Mouse (Mus musculus) olfactory bulb, adult 2 months (tissue): ENCODE results near the gene Uvrag. TPM values are rescaled to one million over a fixed set of nuclear protein-coding genes. Genes with fewer than 3 reads are reported as not detected.
"Not testable (repeated sequence)": the region's sequence is repeated elsewhere in the genome, so short reads cannot be mapped to it uniquely, and the experiment has no call there.

Source experiments
- H3K27ac ChIP-seq: fragments of 200-500 bp; 2 replicates; pipeline ENCODE4 v1.5.1; 2012; ENCODE audit warnings: low read depth, low read length; ENCODE audit not compliant: insufficient read depth
- H3K4me1 ChIP-seq: fragments of 200-500 bp; 2 replicates; pipeline ENCODE4 v1.6.1; 2012; ENCODE audit warnings: low read length; ENCODE audit not compliant: control insufficient read depth, insufficient read depth
- H3K4me3 ChIP-seq: fragments of 200-500 bp; 2 replicates; pipeline ENCODE4 v1.5.1; 2012; ENCODE audit warnings: mild to moderate bottlenecking, low read depth, low read length, moderate library complexity; ENCODE audit not compliant: insufficient read depth
- CTCF ChIP-seq: fragments of 200-500 bp; IDR thresholded peaks from 2 replicates; pipeline ENCODE4 v1.5.1; 2012; ENCODE audit warnings: low read depth, mild to moderate bottlenecking, low read length, moderate library complexity; ENCODE audit not compliant: insufficient read depth
- POLR2A ChIP-seq: fragments of 200-500 bp; IDR thresholded peaks from 2 replicates; pipeline ENCODE4 v1.6.1; 2012; ENCODE audit warnings: mild to moderate bottlenecking, low read depth, low read length, moderate library complexity; ENCODE audit not compliant: insufficient read depth
- WGBS: fragments of 180-500 bp; shearing (Covaris S2); methylation state at CpG from one replicate; pipeline ENCODE4 v1.1.7; 2018; 5-methylcytosine and 5-hydroxymethylcytosine counted together
- polyA plus RNA-seq: library from polyadenylated mRNA; stranded (reverse); fragments of >200 nt; gene quantifications from 2 replicates; pipeline ENCODE4 v1.2.4, GENCODE M21; 2012; ENCODE audit warnings: low replicate concordance; ENCODE audit not compliant: missing spikeins, insufficient read depth, insufficient read length

Uvrag gene
- polyA plus RNA-seq, 1 experiment, result not detected

GRCm38 (mm10) chr7:99079522-99079921 lies 61.4 kb downstream of the Uvrag start:
- WGBS, result 30% methylated on average over 4 of the region's 4 CpGs

GRCm38 (mm10) chr7:99078805-99079204 lies 62.1 kb downstream of the Uvrag start:
- Histone ChIP-seq H3K27ac (no peak overlapping the region), H3K4me3 (no peak overlapping the region), H3K4me1 (peaks cover 4% of the 10 kb centered on the region; the same call in 1 of the 2 replicates)
- TF ChIP-seq CTCF (no peak), POLR2A (no peak)
- WGBS, result 83% methylated on average over 6 of the region's 6 CpGs

More at GRCm38 (mm10) chr7:99079522-99079921, 61.4 kb downstream of the Uvrag start:
- H3K4me1 ChIP-seq, result peaks cover 4% of the 10 kb centered on the region; the same call in 1 of the 2 replicates
- H3K4me3 ChIP-seq, result no peak overlapping the region
- H3K27ac ChIP-seq, result no peak overlapping the region
- no peak for TF ChIP-seq CTCF
- no peak for TF ChIP-seq POLR2A

GRCm38 (mm10) chr7:99077234-99077633 lies 63.7 kb downstream of the Uvrag start:
- Histone ChIP-seq H3K4me3 (no peak overlapping the region), H3K27ac (no peak overlapping the region), H3K4me1 (peaks cover 9% of the 10 kb centered on the region; the same call in 1 of the 2 replicates)
- TF ChIP-seq CTCF (no peak), POLR2A (no peak)
- WGBS, result 48% methylated on average over 8 of the region's 8 CpGs

- Histone ChIP-seq H3K27ac (no peak overlapping the region), H3K4me1 (peaks cover 9% of the 10 kb centered on the region; the same call in 1 of the 2 replicates), H3K4me3 (no peak overlapping the region)
- WGBS, result 86% methylated on average over 5 of the region's 5 CpGs
- no peak for TF ChIP-seq POLR2A
- TF ChIP-seq CTCF, result no peak
Measured at GRCm38 (mm10) chr7:99075101-99075500, 65.8 kb downstream of the Uvrag start.

- H3K4me3 ChIP-seq, result no peak overlapping the region
- H3K4me1 ChIP-seq, result peaks cover 9% of the 10 kb centered on the region; the same call in 1 of the 2 replicates
- TF ChIP-seq CTCF, result peak; percentile 57
- TF ChIP-seq POLR2A, result no peak
- WGBS, result 18% methylated on average over 7 of the region's 7 CpGs
- H3K27ac ChIP-seq, result no peak overlapping the region
Measured at GRCm38 (mm10) chr7:99073734-99074372, 67.1 kb downstream of the Uvrag start.

- TF ChIP-seq CTCF (no peak), POLR2A (no peak)
- peaks cover 8% of the 10 kb centered on the region for H3K4me1 ChIP-seq
- 63% methylated on average over 7 of the region's 7 CpGs for WGBS
- H3K4me3 ChIP-seq, result no peak overlapping the region
- no peak overlapping the region for H3K27ac ChIP-seq
Measured at GRCm38 (mm10) chr7:99067710-99068109, 73.2 kb downstream of the Uvrag start.

- no peak overlapping the region for H3K4me3 ChIP-seq
- no peak overlapping the region for H3K27ac ChIP-seq
- peaks cover 17% of the 10 kb centered on the region for H3K4me1 ChIP-seq
- TF ChIP-seq CTCF, result no peak
- no peak for TF ChIP-seq POLR2A
- WGBS, result 35% methylated on average over 2 of the region's 2 CpGs
Measured at GRCm38 (mm10) chr7:99065920-99066319, 75.0 kb downstream of the Uvrag start.

- TF ChIP-seq POLR2A, result no peak
- no peak for TF ChIP-seq CTCF
- H3K4me3 ChIP-seq, result no peak overlapping the region
- H3K4me1 ChIP-seq, result peaks cover 20% of the 10 kb centered on the region
- no peak overlapping the region for H3K27ac ChIP-seq
- WGBS, result 69% methylated on average over 11 of the region's 11 CpGs
Measured at GRCm38 (mm10) chr7:99065391-99065831, 75.5 kb downstream of the Uvrag start.

GRCm38 (mm10) chr7:99064795-99065194 lies 76.1 kb downstream of the Uvrag start:
- Histone ChIP-seq H3K27ac (no peak overlapping the region), H3K4me1 (peaks cover 20% of the 10 kb centered on the region), H3K4me3 (no peak overlapping the region)
- 89% methylated on average over 3 of the region's 3 CpGs for WGBS
- TF ChIP-seq POLR2A (no peak), CTCF (no peak)

GRCm38 (mm10) chr7:99062263-99062662 lies 78.7 kb downstream of the Uvrag start:
- H3K4me3 ChIP-seq, H3K27ac ChIP-seq: not testable (repeated sequence)
- peaks cover 20% of the 10 kb centered on the region for H3K4me1 ChIP-seq
- WGBS, result 91% methylated on average over 3 of the region's 3 CpGs
